Comparison of ENCODE assay signal across 16 mouse cellular contexts in genomic region chr1:183144602-183145205, GRCm38 (mm10).
DNase-seq lines count a peak whose midpoint lies in the region; ATAC-seq and TF ChIP-seq lines count a peak whose summit lies in the region.
"Had no signal": no experiment of that assay in that cellular context is flagged by ENCODE, and none has a peak within 500 bp of the region (broad histone marks: within the 10 kb centered on the region; RNA-seq: fewer than 3 reads in every experiment).

No protein-coding gene starts in this region.

- no peak overlapping the region for H3K4me2 ChIP-seq in kidney, postnatal 0 days (ENCODE audit: low read length)
- H3K4me2 ChIP-seq in limb, embryonic 13.5 days (replicated peaks) = peak overlapping the region; percentile 59

- no peak for TF ChIP-seq CTCF in kidney, postnatal 0 days (IDR thresholded peaks at IDR 0.05; ENCODE audit: low read depth)

- WGBS in kidney, postnatal 0 days = 20% methylated on average over 4 of the region's 4 CpGs
- 7% methylated on average over 4 of the region's 4 CpGs for WGBS in limb, embryonic 13.5 days

- no peak overlapping the region for H3K4me3 ChIP-seq in kidney, postnatal 0 days (replicated peaks; ENCODE audit: low read depth, low read length)
- peak overlapping the region; percentile 34 for H3K4me3 ChIP-seq in limb, embryonic 13.5 days
- H3K4me3 ChIP-seq: heart, adult 2 months had no signal

- no peak for ATAC-seq in kidney, postnatal 0 days (replicated peaks; ENCODE audit: low FRiP score, low read depth)
- no peak for ATAC-seq in limb, embryonic 13.5 days (ENCODE audit: low FRiP score, low read depth)

- no peaks in the 10 kb centered on the region for H3K27me3 ChIP-seq in kidney, postnatal 0 days (ENCODE audit: insufficient read depth, low read length)
- no peaks in the 10 kb centered on the region for H3K27me3 ChIP-seq in limb, embryonic 13.5 days

- peak; percentile 44 for DNase-seq in kidney, postnatal 0 days (ENCODE audit: low spot score)
- no peak for DNase-seq in kidney, adult 18-20 months
- peak; percentile 20 for DNase-seq in CD4-positive helper T cell, adult 2 months (ENCODE audit: low read depth, low spot score)
- peak; percentile 48 for DNase-seq in adipocyte (ENCODE audit: low spot score)
- DNase-seq in urinary bladder, adult 18-20 months (ENCODE audit: low spot score in 2 of 2) = no peak
- no peak for DNase-seq in adrenal gland, postnatal 10 days
- DNase-seq in urinary bladder, postnatal 36 days (ENCODE audit: low spot score in 2 of 2) = no peak
- DNase-seq: adrenal gland, adult 8-10 months; cerebellum, postnatal 14 days; heart, adult 2 months; kidney, adult 11 months; midbrain, embryonic 14.5 days; right cerebral cortex, adult 18-20 months; thymus, postnatal 25 days had no signal

- no peak overlapping the region for H3K27ac ChIP-seq in kidney, postnatal 0 days
- H3K27ac ChIP-seq in limb, embryonic 13.5 days = no peak overlapping the region
- H3K27ac ChIP-seq: heart, adult 2 months; liver, embryonic 14.5 days had no signal

- H3K4me1 ChIP-seq in kidney, postnatal 0 days (replicated peaks; ENCODE audit: insufficient read depth, low read length) = peaks cover 12% of the 10 kb centered on the region; the same call in 1 of the 2 replicates
- H3K4me1 ChIP-seq in limb, embryonic 13.5 days = peaks cover 84% of the 10 kb centered on the region

- H3K9ac ChIP-seq in kidney, postnatal 0 days (ENCODE audit: low read depth, low read length) = no peak overlapping the region
- peak overlapping the region; percentile 54 for H3K9ac ChIP-seq in limb, embryonic 13.5 days
- H3K9ac ChIP-seq: liver, embryonic 14.5 days had no signal

- no peaks in the 10 kb centered on the region for H3K36me3 ChIP-seq in kidney, postnatal 0 days (ENCODE audit: insufficient read depth, low read length)
- 0 out of 2 replicates have a peak, but pooled peaks cover 3% of the 10 kb centered on the region for H3K36me3 ChIP-seq in limb, embryonic 13.5 days

- no peaks in the 10 kb centered on the region for H3K9me3 ChIP-seq in kidney, postnatal 0 days (replicated peaks; ENCODE audit: low read length)
- no peaks in the 10 kb centered on the region for H3K9me3 ChIP-seq in limb, embryonic 13.5 days

Comparison
In these comparisons a context has a peak if more than half of its experiments do, and no peak if none do; other contexts are left out.
1. DNase-seq: peak in kidney, postnatal 0 days (single experiment), CD4-positive helper T cell, adult 2 months (single experiment) and adipocyte (single experiment); none in kidney, adult 18-20 months (single experiment), urinary bladder, adult 18-20 months (0 of 2), adrenal gland, postnatal 10 days (single experiment) and urinary bladder, postnatal 36 days (0 of 2).